ENCODE assay signal across 9 mouse cellular contexts in the genomic region with DNA sequence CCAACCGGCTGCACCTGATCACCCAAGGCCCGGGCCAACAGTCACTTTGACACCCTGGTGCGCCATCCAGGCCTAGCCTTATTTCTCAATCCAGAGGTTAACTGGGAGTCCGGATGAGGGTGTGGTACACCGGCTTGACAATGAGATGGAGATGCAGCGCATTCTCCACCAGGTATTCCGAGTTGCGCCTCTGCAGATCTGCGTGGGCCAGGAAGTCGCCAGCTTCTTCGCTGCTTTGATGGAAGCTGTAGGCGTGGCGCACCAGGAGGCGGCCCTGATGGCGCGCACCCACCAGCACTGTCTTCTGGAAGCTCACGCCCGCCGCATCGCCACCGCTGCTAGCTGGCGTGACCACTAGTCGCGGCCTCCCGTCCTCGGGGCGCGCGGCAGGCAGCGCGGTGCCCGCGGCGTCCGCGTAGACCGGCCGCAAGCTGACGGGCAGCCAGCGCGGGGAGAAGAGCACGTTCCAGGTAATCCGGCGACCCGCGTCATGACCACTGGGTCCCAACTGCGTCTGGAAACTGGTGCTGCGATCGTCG. TPM values are rescaled to one million over a fixed set of nuclear protein-coding genes. Genes with fewer than 3 reads are reported as not detected.
DNase-seq lines count a peak whose midpoint lies in the region; ATAC-seq and TF ChIP-seq lines count a peak whose summit lies in the region.
"Had no signal": no experiment of that assay in that cellular context is flagged by ENCODE, and none has a peak within 500 bp of the region (broad histone marks: within the 10 kb centered on the region; RNA-seq: fewer than 3 reads in every experiment).

No protein-coding gene starts in this region.

- ATAC-seq in lung, postnatal 0 days = no peak
- ATAC-seq in limb, embryonic 11.5 days (ENCODE audit: insufficient number of reproducible peaks, low FRiP score, low TSS enrichment, low read depth) = no peak

- H3K36me3 ChIP-seq in lung, postnatal 0 days (ENCODE audit: insufficient read depth, low read length) = no peaks in the 10 kb centered on the region
- H3K36me3 ChIP-seq in limb, embryonic 11.5 days (ENCODE audit: control insufficient read depth, insufficient read depth, low read length) = no peaks in the 10 kb centered on the region

- no peak overlapping the region for H3K9ac ChIP-seq in lung, postnatal 0 days (replicated peaks; ENCODE audit: low read depth)
- H3K9ac ChIP-seq in limb, embryonic 11.5 days (ENCODE audit: low read length) = peak overlapping the region; percentile 45

- no peaks in the 10 kb centered on the region for H3K9me3 ChIP-seq in lung, postnatal 0 days (ENCODE audit: low read length)
- no peaks in the 10 kb centered on the region for H3K9me3 ChIP-seq in limb, embryonic 11.5 days (ENCODE audit: control insufficient read depth, low read length)

- peak; percentile 8 for DNase-seq in adrenal gland, adult 2 months
- no peak for DNase-seq in adrenal gland, adult 18-20 months (ENCODE audit: low spot score in 2 of 2)
- DNase-seq in lung, postnatal 0 days (ENCODE audit: low spot score) = no peak
- no peak for DNase-seq in lung, postnatal 14 days
- no peak for DNase-seq in limb, embryonic 11.5 days (ENCODE audit: low spot score)
- DNase-seq in right cerebral cortex, postnatal 4 days = peak; percentile 30
- DNase-seq in urinary bladder, postnatal 14 days (ENCODE audit: low spot score) = no peak
- DNase-seq in gastrocnemius, postnatal 4 days (ENCODE audit: low spot score in 2 of 2) = no peak

- H3K27me3 ChIP-seq in lung, postnatal 0 days (replicated peaks; ENCODE audit: insufficient read depth, low read length) = peaks cover 69% of the 10 kb centered on the region
- H3K27me3 ChIP-seq in limb, embryonic 11.5 days (ENCODE audit: control insufficient read depth, insufficient read depth, low read length) = peaks cover 77% of the 10 kb centered on the region

- TF ChIP-seq CTCF in lung, postnatal 0 days (IDR thresholded peaks at IDR 0.05) = no peak

- H3K27ac ChIP-seq in lung, postnatal 0 days (ENCODE audit: low read length) = no peak overlapping the region
- no peak overlapping the region for H3K27ac ChIP-seq in limb, embryonic 11.5 days (replicated peaks; ENCODE audit: low read depth, low read length)

- no peak for TF ChIP-seq EP300 in lung, postnatal 0 days (IDR thresholded peaks at IDR 0.05)

- WGBS in lung, postnatal 0 days = 7% methylated on average over 50 of the region's 50 CpGs
- 2% methylated on average over 50 of the region's 50 CpGs for WGBS in limb, embryonic 11.5 days

- H3K4me2 ChIP-seq in lung, postnatal 0 days (replicated peaks; ENCODE audit: low read depth, low read length) = peak overlapping the region; percentile 49
- H3K4me2 ChIP-seq in limb, embryonic 11.5 days (ENCODE audit: low read depth, severe bottlenecking) = peak overlapping the region; percentile 87

- H3K4me3 ChIP-seq in lung, postnatal 0 days (ENCODE audit: low read depth, low read length) = peak overlapping the region; percentile 27
- peak overlapping the region; percentile 43 for H3K4me3 ChIP-seq in limb, embryonic 11.5 days (ENCODE audit: low read depth, low read length)
- H3K4me3 ChIP-seq: myocyte had no signal

- H3K4me1 ChIP-seq in lung, postnatal 0 days (ENCODE audit: insufficient read depth, low read depth, low read length) = peaks cover under 1% of the 10 kb centered on the region
- H3K4me1 ChIP-seq in limb, embryonic 11.5 days (ENCODE audit: control insufficient read depth, insufficient read depth, low read length) = peaks cover 23% of the 10 kb centered on the region

RNA-seq across cellular contexts. Expression of gene Btbd17, which starts 4.3 kb away (rescaled TPM):
- total RNA-seq in adrenal gland, adult 2 months (2021) = not detected
- 0.24 and 0.32 TPM in 2 replicates for polyA plus RNA-seq in adrenal gland, adult 2 months (2012; rRNA removed)
- not detected for total RNA-seq in adrenal gland, adult 18-20 months (2021)
- 0.15 and 0.20 TPM in 2 replicates for polyA plus RNA-seq in lung, postnatal 0 days (2015; fragmentation: Nextera tagmentation; extraction: Ambion mirVana)
- 0.09 and 0.65 TPM in 2 replicates for polyA plus RNA-seq in limb, embryonic 11.5 days (2014; fragmentation: Nextera tagmentation; extraction: Ambion mirVana)
- 1 to 10 TPM; 3.6 to 4.4 TPM for total RNA-seq in gastrocnemius, postnatal 4 days (2021)

RNA-seq across cellular contexts. Expression of gene Gpr142, which starts 7.3 kb away (rescaled TPM):
- total RNA-seq in adrenal gland, adult 2 months (2021) = not detected
- not detected in 2 replicates for polyA plus RNA-seq in adrenal gland, adult 2 months (2012; rRNA removed)
- total RNA-seq in adrenal gland, adult 18-20 months (2021) = not detected
- not detected in 2 replicates for polyA plus RNA-seq in lung, postnatal 0 days (2015; fragmentation: Nextera tagmentation; extraction: Ambion mirVana)
- 0.13 TPM in 1 of 2 replicates, not detected in the other for polyA plus RNA-seq in limb, embryonic 11.5 days (2014; fragmentation: Nextera tagmentation; extraction: Ambion mirVana)
- not detected for total RNA-seq in gastrocnemius, postnatal 4 days (2021)

RNA-seq across cellular contexts. Expression of gene Kif19a, which starts 26.2 kb away (rescaled TPM):
- total RNA-seq in adrenal gland, adult 2 months (2021) = under 1 TPM; 0.48 to 0.66 TPM
- polyA plus RNA-seq in adrenal gland, adult 2 months (2012; rRNA removed) = 0.48 and 1.3 TPM in 2 replicates
- total RNA-seq in adrenal gland, adult 18-20 months (2021) = under 1 TPM; 0.66 to 0.93 TPM
- polyA plus RNA-seq in lung, postnatal 0 days (2015; fragmentation: Nextera tagmentation; extraction: Ambion mirVana) = 0.54 and 0.74 TPM in 2 replicates
- 0.15 TPM in 1 of 2 replicates, not detected in the other for polyA plus RNA-seq in limb, embryonic 11.5 days (2014; fragmentation: Nextera tagmentation; extraction: Ambion mirVana)
- 1 to 10 TPM; 3.4 to 5.6 TPM for total RNA-seq in gastrocnemius, postnatal 4 days (2021)

RNA-seq across cellular contexts. Expression of gene Gprc5c, which starts 59.5 kb away (rescaled TPM):
- 1 to 10 TPM; 4.0 to 7.1 TPM for total RNA-seq in adrenal gland, adult 2 months (2021)
- polyA plus RNA-seq in adrenal gland, adult 2 months (2012; rRNA removed) = 5.2 and 7.6 TPM in 2 replicates
- 1 to 10 TPM; 2.5 to 4.6 TPM for total RNA-seq in adrenal gland, adult 18-20 months (2021)
- 10.4 and 11.1 TPM in 2 replicates for polyA plus RNA-seq in lung, postnatal 0 days (2015; fragmentation: Nextera tagmentation; extraction: Ambion mirVana)
- polyA plus RNA-seq in limb, embryonic 11.5 days (2014; fragmentation: Nextera tagmentation; extraction: Ambion mirVana) = 38.8 and 41.1 TPM in 2 replicates
- total RNA-seq in gastrocnemius, postnatal 4 days (2021) = 10 to 100 TPM; 51.0 to 57.9 TPM

Comparison
In these comparisons a context has a peak if more than half of its experiments do, and no peak if none do; other contexts are left out.
1. DNase-seq: peak in adrenal gland, adult 2 months (single experiment) and right cerebral cortex, postnatal 4 days (single experiment); none in adrenal gland, adult 18-20 months (0 of 2), lung, postnatal 0 days (single experiment), lung, postnatal 14 days (single experiment), limb, embryonic 11.5 days (single experiment), urinary bladder, postnatal 14 days (single experiment) and gastrocnemius, postnatal 4 days (0 of 2).
2. RNA of gene Btbd17, which starts 4.3 kb away (total RNA-seq): 3.6 to 4.4 TPM in gastrocnemius, postnatal 4 days; not detected in adrenal gland, adult 2 months and not detected in adrenal gland, adult 18-20 months; every median in the first group is over 4 times any median in the second.